Mouse (Mus musculus) retina, postnatal 1 day (tissue): ENCODE results near the gene Foxd2.

Experiments
- DNase-seq: peaks from one replicate; pipeline ENCODE4 v3.0.0-alpha.2; 2012

Foxd2 gene

GRCm38 (mm10) chr4:114908829-114909601, at the start of gene Foxd2:
TSS of gene Foxd2 (minus strand) at chr4:114908873.
- peak; percentile 95 for DNase-seq

- no peak for DNase-seq
These were observed 49.6 kb upstream of the Foxd2 start for GRCm38 (mm10) chr4:114958231-114958630.

- no peak for DNase-seq
These were observed 48.7 kb upstream of the Foxd2 start for GRCm38 (mm10) chr4:114957403-114957802.

GRCm38 (mm10) chr4:114953172-114953571, 44.5 kb upstream of the Foxd2 start:
- DNase-seq: no peak

GRCm38 (mm10) chr4:114947852-114948481, 39.3 kb upstream of the Foxd2 start:
- no peak for DNase-seq

GRCm38 (mm10) chr4:114947395-114947794, 38.7 kb upstream of the Foxd2 start:
- DNase-seq: peak; percentile 78

- no peak for DNase-seq
These were observed 37.7 kb upstream of the Foxd2 start for GRCm38 (mm10) chr4:114946416-114946815.

- peak; percentile 27 for DNase-seq
These were observed 36.3 kb upstream of the Foxd2 start for GRCm38 (mm10) chr4:114945021-114945420.

- no peak for DNase-seq
These were observed 33.9 kb upstream of the Foxd2 start for GRCm38 (mm10) chr4:114942583-114942982.

GRCm38 (mm10) chr4:114942112-114942511, 33.4 kb upstream of the Foxd2 start:
- no peak for DNase-seq

- DNase-seq: no peak
These were observed 32.6 kb upstream of the Foxd2 start for GRCm38 (mm10) chr4:114941311-114941710.

GRCm38 (mm10) chr4:114938248-114938647, 29.6 kb upstream of the Foxd2 start:
- no peak for DNase-seq

GRCm38 (mm10) chr4:114937459-114938047, 28.9 kb upstream of the Foxd2 start:
- DNase-seq: no peak

- no peak for DNase-seq
These were observed 25.5 kb upstream of the Foxd2 start for GRCm38 (mm10) chr4:114934188-114934587.

- no peak for DNase-seq
These were observed 24.1 kb upstream of the Foxd2 start for GRCm38 (mm10) chr4:114932747-114933146.

GRCm38 (mm10) chr4:114929155-114929554, 20.5 kb upstream of the Foxd2 start:
- peak; percentile 45 for DNase-seq

- DNase-seq: no peak
These were observed 17.2 kb upstream of the Foxd2 start, which contains the start of gene Foxe3 for GRCm38 (mm10) chr4:114925917-114926312. TSS of gene Foxe3 (minus strand) at chr4:114926013.

- no peak for DNase-seq
These were observed 16.6 kb upstream of the Foxd2 start for GRCm38 (mm10) chr4:114924971-114925916.

GRCm38 (mm10) chr4:114917091-114917490, 8.4 kb upstream of the Foxd2 start:
- peak; percentile 82 for DNase-seq

GRCm38 (mm10) chr4:114916056-114916455, 7.4 kb upstream of the Foxd2 start:
- no peak for DNase-seq

- peak; percentile 90 for DNase-seq
These were observed 4.9 kb upstream of the Foxd2 start for GRCm38 (mm10) chr4:114913594-114913962.

- DNase-seq: peak; percentile 55
These were observed 4.3 kb upstream of the Foxd2 start for GRCm38 (mm10) chr4:114912705-114913593.
